Mouse (Mus musculus): ENCODE data around the gene Sept6. TPM values are rescaled to one million over a fixed set of nuclear protein-coding genes. Genes with fewer than 3 reads are reported as not detected.

Sept6 gene
- polyA plus RNA-seq (2012; rRNA removed; ENCODE audit: low replicate concordance): 0.91 and 2.8 TPM in 2 replicates

GRCm38 (mm10) chrX:36991694-36992093 is at the start of gene Sept6:
Sept6 (minus strand) TSS chrX:36991794.

DNA sequence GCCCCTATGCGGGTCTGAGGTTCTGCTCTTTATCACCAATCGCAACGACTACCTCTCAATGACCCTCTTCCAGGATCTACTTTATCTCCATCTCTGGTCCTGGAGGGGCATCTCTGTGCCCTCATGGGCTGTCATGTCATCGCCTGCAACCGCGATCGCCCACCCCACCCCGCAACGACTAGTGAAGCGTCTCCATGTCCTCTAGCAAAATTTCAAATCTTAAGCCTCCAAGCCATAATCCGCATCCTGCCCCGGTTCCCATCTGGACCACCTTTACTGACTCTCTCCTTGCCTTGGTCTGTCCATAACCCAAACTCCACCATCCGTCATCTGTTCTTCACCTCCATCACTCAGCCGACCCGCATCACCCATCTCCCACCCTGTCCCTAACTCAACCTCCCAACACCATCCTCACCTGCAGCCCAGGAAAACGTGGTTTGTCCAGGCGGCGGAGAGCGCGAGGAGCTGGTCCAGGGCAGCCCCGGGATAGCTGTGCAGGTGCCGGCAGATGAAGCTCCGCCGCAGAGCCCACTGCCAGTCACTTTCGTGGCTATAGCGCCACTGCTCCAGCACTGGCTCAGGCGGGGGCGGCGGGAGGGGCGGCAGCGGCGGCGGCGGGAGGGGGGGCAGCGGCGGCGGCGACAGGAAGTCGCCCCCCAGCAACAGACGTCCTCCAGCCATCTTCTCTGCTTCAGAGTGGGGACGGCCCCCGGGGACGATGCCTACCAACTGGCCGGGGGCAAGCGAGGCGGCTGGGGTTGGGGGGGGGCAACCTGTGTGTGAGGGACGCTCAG is 89.1 kb downstream of the Sept6 start, which contains the start of gene Nkrf:
Gene Nkrf, minus strand, starts transcription at position 579 of the 794 bp plus-strand sequence.

GRCm38 (mm10) chrX:36873765-36874164 is 117.8 kb downstream of the Sept6 start, which contains the start of the genes Ube2a and C330007P06Rik:
Ube2a (plus strand) TSS chrX:36873900.
C330007P06Rik (minus strand) TSS chrX:36874111.

Other genes starting within 250 kb of the Sept6 start
- gene Slc25a43, start 248.1 kb downstream of the Sept6 start, polyA plus RNA-seq (2012; rRNA removed; ENCODE audit: low replicate concordance): 1.6 and 2.3 TPM in 2 replicates
- 897 and 1,694 TPM in 2 replicates for gene Slc25a5, start 196.1 kb downstream of the Sept6 start, polyA plus RNA-seq (2012; rRNA removed; ENCODE audit: low replicate concordance)
- gene Ube2a, start 117.9 kb downstream of the Sept6 start, polyA plus RNA-seq (2012; rRNA removed; ENCODE audit: low replicate concordance): 24.0 and 43.6 TPM in 2 replicates
- 3.5 and 4.5 TPM in 2 replicates for gene C330007P06Rik, start 117.7 kb downstream of the Sept6 start, polyA plus RNA-seq (2012; rRNA removed; ENCODE audit: low replicate concordance)
- gene Nkrf, start 88.9 kb downstream of the Sept6 start, polyA plus RNA-seq (2012; rRNA removed; ENCODE audit: low replicate concordance): 0.04 and 0.07 TPM in 2 replicates
- 0.36 TPM in 1 of 2 replicates, not detected in the other for gene Sowahd, start 57.1 kb upstream of the Sept6 start, polyA plus RNA-seq (2012; rRNA removed; ENCODE audit: low replicate concordance)
- gene Rpl39, start 93.6 kb upstream of the Sept6 start, polyA plus RNA-seq (2012; rRNA removed; ENCODE audit: low replicate concordance): 4.4 and 5.6 TPM in 2 replicates
- 0.21 and 0.32 TPM in 2 replicates for gene Upf3b, start 118.5 kb upstream of the Sept6 start, polyA plus RNA-seq (2012; rRNA removed; ENCODE audit: low replicate concordance)
- 0.83 and 1.0 TPM in 2 replicates for gene Nkap, start 135.0 kb upstream of the Sept6 start, polyA plus RNA-seq (2012; rRNA removed; ENCODE audit: low replicate concordance)
- gene Akap14, start 177.0 kb upstream of the Sept6 start, polyA plus RNA-seq (2012; rRNA removed; ENCODE audit: low replicate concordance): 0.06 TPM in 1 of 2 replicates, not detected in the other
- 71.2 and 175 TPM in 2 replicates for gene Ndufa1, start 199.4 kb upstream of the Sept6 start, polyA plus RNA-seq (2012; rRNA removed; ENCODE audit: low replicate concordance)
- 0.85 and 1.2 TPM in 2 replicates for gene Rnf113a1, start 199.5 kb upstream of the Sept6 start, polyA plus RNA-seq (2012; rRNA removed; ENCODE audit: low replicate concordance)
- gene Gm9, start 219.2 kb upstream of the Sept6 start, polyA plus RNA-seq (2012; rRNA removed; ENCODE audit: low replicate concordance): not detected in 2 replicates
- gene Rhox1, start 230.5 kb upstream of the Sept6 start, polyA plus RNA-seq (2012; rRNA removed; ENCODE audit: low replicate concordance): not detected in 2 replicates